Mouse (Mus musculus): ENCODE results near the gene Ube2n.
"Not testable (repeated sequence)": the region's sequence is repeated elsewhere in the genome, so short reads cannot be mapped to it uniquely, and the experiment has no call there.

The Ube2n gene

GRCm38 (mm10) chr10:95525871-95526270 lies 10.9 kb downstream of the Ube2n start:
- DNase-seq (ENCODE audit: low read depth, low spot score) = no peak

DNA sequence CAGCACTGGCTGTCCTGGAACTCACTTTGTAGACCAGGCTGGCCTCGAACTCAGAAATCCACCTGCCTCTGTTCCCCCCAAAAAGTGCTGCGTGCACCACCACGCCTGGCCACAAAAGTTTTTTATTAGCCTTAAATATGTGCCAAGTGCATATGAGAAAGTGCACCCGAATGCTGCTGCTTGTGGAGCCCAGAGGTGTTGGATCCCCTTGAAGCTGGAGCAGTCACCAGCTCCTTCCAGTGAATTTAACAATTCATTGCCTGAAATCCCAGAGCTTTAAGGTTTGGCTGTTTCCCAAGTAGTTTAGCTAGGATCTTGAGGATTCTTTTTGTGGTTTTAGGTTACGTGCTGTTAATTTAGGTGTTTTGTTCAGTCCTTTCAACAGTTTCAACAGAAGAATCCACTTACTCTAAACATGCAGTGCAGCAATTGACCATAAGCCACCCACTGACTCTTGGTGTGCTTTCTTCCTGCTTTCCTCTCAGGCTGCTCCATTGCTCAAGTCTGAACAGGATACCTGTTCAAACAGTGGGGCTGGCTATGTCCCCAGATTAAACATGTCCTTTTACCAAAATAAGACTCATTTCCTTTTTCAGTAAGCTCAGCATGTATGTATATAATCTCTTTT lies 11.7 kb downstream of the Ube2n start:
- no peak for DNase-seq (ENCODE audit: low read depth, low spot score)

GRCm38 (mm10) chr10:95530551-95531121 lies 15.7 kb downstream of the Ube2n start:
- peak; percentile 60 for DNase-seq (ENCODE audit: low read depth, low spot score)

DNA sequence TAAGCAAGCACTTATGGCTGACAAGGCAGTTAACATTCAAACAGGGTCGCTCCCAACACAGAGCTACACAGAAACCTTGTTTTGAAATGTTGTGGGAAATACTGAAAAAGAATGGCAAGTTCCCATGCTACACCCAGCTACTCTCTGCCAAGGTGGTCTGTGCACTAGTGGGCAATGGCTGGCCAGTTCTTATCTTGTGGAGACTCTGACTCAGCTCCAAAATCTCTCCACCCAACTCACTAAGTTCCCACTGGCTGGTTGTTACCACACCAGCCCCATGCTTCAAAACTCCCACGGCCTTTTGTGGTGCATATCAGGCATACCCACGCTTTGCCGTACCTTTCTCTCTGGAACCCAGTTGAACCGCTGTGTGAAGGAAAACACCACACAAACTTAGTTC lies 18.0 kb downstream of the Ube2n start:
- no peak for DNase-seq (ENCODE audit: low read depth, low spot score)

- no peak for DNase-seq (ENCODE audit: low read depth, low spot score)
These were observed 18.4 kb downstream of the Ube2n start for GRCm38 (mm10) chr10:95533382-95533781.

GRCm38 (mm10) chr10:95535399-95536221 lies 20.7 kb downstream of the Ube2n start:
- DNase-seq (ENCODE audit: low read depth, low spot score) = no peak

DNA sequence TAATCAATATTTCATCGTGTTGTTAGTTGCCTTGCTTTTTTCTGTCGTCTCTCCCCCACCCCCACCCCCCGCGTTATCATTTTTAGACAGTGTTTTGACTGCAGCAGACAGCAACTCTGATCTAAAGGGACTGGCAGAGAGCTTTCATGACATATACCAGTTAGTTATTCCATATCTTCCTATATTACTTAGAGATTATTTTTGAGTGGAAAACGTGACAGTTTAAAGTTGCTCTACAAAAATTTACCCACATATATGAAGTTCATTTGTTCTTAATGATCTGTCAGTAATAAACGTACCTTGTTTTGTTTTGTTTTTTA lies 21.2 kb downstream of the Ube2n start:
- no peak for DNase-seq (ENCODE audit: low read depth, low spot score)

- DNase-seq (ENCODE audit: low read depth, low spot score) = no peak
These were observed 24.3 kb downstream of the Ube2n start for GRCm38 (mm10) chr10:95539260-95539659.

- DNase-seq (ENCODE audit: low read depth, low spot score) = no peak
These were observed 24.9 kb downstream of the Ube2n start for GRCm38 (mm10) chr10:95539841-95540240.

DNA sequence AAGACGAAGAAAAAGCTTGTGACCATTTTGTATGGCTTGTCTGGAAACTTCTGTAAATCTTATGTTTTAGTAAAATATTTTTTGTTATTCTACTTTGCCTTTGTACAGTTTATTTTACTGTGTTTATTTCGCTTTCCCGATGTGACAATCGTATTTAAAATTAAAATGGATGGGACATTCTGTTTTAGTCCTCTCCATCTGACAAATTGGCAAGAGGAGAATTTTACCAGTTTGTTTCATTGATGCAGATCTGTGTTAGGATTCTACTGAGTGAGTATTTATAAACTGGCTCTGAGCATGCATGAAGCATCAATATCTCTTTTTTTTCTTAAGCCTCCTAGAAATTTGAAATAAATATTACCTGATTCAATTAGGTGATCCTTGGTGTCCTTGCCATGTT lies 28.0 kb downstream of the Ube2n start:
- no peak for DNase-seq (ENCODE audit: low read depth, low spot score)

DNA sequence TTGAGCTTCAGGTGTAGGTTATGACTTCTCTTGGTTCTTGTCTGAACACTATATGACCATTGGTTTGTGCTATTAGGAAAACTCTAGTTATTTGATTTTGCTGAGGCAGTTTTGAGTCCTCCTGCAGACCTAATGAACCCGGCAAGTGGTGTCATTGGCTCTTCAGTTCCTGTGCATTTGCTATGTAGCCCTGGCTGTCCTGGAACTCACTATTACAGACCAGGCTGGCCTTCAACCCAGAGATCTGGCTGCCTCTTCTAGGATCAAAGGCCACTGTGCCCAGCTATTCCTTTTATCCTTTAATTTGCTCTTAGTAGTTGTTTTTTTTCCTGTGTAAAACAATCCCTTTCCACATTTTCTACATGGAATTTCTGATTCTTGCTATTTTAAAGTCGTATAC lies 28.4 kb downstream of the Ube2n start:
- DNase-seq (ENCODE audit: low read depth, low spot score) = no peak

GRCm38 (mm10) chr10:95544004-95544403 lies 29.1 kb downstream of the Ube2n start:
- DNase-seq (ENCODE audit: low read depth, low spot score) = no peak

DNA sequence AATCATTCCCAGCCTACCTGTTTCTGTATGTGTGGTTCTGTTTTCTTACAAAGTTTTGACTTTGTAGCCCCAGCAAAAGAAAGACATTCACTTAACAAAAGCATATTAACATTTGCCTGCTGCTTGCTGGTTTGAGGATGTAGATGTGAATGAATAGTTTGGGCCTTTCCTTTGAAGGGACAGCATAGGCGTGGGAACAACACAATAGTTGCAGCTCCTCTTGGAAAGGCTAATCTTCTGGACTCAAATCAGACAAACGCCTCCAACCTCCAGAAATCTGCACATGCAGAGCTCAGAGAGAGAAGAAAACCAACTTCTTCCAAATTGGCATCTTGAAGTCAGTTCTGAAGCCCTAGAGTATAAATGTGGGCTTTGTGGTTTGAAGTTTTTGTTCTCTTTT lies 29.7 kb downstream of the Ube2n start:
- no peak for DNase-seq (ENCODE audit: low read depth, low spot score)

GRCm38 (mm10) chr10:95545051-95545450 lies 30.1 kb downstream of the Ube2n start:
- no peak for DNase-seq (ENCODE audit: low read depth, low spot score)

- DNase-seq (ENCODE audit: low read depth, low spot score) = no peak
These were observed 31.2 kb downstream of the Ube2n start for GRCm38 (mm10) chr10:95546178-95546577.

GRCm38 (mm10) chr10:95548154-95548826 lies 33.3 kb downstream of the Ube2n start:
- peak; percentile 85 for DNase-seq (ENCODE audit: low read depth, low spot score)

GRCm38 (mm10) chr10:95549080-95549479 lies 34.1 kb downstream of the Ube2n start:
- not testable (repeated sequence) for DNase-seq (ENCODE audit: low read depth, low spot score)

DNA sequence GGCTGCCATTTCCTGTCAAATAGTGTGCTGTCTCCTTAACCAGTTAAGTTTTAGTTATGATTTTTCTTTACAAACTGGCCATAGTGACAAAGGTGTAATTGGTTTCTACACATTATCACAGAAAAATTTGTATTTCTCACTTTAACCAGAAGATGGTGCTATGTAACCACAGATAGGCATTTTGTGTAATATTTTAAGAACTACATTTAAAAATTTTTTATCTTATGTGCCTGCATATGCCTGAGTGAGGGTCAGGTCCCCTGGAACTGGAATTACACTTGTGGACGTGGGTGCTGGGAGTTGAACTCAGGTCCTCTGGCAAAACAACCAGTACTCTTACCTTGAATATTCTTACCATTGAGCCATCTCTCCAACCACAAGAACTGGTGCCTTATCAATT lies 35.6 kb downstream of the Ube2n start:
- peak; percentile 52 for DNase-seq (ENCODE audit: low read depth, low spot score)

DNA sequence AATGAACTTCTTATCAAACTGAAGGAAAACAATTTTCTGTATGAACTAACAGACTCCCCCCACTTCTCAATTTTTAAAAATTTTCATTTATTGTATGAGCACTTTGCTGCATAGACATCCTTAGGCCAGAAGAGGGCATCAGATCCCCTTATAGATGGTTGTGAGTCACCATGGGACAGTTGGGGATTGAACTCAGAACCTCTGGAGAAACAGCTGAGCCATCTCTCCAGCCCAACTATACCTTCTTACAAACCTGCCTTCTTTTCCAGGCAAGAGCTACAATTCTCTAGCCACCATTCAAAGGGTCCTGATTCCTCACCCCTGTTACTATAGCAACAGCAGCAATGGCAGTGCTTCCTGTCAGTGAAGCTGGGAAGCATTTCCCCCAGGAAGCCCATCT lies 36.8 kb downstream of the Ube2n start:
- peak; percentile 53 for DNase-seq (ENCODE audit: low read depth, low spot score)

GRCm38 (mm10) chr10:95552326-95552725 lies 37.4 kb downstream of the Ube2n start:
- no peak for DNase-seq (ENCODE audit: low read depth, low spot score)

- DNase-seq (ENCODE audit: low read depth, low spot score) = no peak
These were observed 40.9 kb downstream of the Ube2n start for GRCm38 (mm10) chr10:95555866-95556265.

DNA sequence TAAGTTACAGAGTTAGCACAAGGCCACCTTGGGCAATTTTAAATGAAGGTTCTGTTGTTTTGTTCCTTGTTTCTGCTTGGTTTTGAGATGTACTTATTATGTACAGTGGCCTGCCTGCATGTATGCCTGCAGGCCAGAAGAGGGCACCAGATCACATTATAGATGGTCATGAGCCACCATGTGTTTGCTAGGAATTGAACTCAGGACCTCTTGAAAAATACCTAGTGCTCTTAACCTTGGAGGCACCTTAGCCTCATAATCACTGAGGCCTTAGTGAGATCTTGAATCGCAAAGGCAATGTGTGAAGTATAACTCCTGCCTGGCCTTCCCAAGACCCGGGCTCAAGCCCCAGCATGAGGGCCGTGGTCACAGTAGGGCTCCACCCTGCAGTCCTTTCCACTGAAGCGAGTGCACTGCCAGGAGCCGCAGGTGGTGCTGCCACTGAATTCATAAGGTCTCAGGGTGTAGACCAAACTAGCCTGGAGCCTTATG lies 42.4 kb downstream of the Ube2n start:
- DNase-seq (ENCODE audit: low read depth, low spot score) = peak; percentile 58

Data from A20 (cell line).